Mouse (Mus musculus) G1E (cell line): ENCODE results near the gene Pde4dip.

Experiments
- CTCF ChIP-seq: IDR thresholded peaks from 2 replicates; pipeline ENCODE4 v1.5.1; 2012; ENCODE audit warnings: low read depth, low read length, inconsistent platforms, mixed read lengths
- GATA1 ChIP-seq: IDR thresholded peaks from 2 replicates; pipeline ENCODE4 v1.6.1; 2012; ENCODE audit warnings: borderline replicate concordance, low read length, inconsistent platforms, mixed read lengths

DNA sequence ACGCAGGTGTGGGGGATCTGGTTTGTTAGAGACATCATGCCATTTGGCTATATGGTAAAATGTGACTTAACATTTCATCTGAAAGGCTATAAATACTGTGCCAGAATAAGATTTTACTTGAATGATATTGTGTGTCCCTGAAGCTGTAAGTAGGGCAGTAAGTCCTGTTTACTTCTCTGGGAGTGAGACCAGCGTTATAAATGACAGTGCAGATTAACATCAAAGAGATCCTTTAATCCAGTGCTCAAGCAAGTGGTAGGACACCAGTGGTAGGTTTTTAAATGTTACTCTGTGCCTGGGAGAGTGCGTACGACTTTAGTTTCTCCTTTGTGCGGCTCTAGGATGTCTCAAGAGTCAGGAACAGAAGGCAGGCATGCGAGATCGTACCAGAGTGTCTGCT, 22.6 kb upstream of the Pde4dip start:
- no peak for TF ChIP-seq CTCF
- no peak for TF ChIP-seq GATA1
